Mouse (Mus musculus) 416B (cell line): ENCODE data around the gene Adcy4.

ENCODE experiments used
- DNase-seq: peaks from one replicate; pipeline ENCODE4 v3.0.0; 2011; ENCODE audit warnings: low read depth

The Adcy4 gene

DNA sequence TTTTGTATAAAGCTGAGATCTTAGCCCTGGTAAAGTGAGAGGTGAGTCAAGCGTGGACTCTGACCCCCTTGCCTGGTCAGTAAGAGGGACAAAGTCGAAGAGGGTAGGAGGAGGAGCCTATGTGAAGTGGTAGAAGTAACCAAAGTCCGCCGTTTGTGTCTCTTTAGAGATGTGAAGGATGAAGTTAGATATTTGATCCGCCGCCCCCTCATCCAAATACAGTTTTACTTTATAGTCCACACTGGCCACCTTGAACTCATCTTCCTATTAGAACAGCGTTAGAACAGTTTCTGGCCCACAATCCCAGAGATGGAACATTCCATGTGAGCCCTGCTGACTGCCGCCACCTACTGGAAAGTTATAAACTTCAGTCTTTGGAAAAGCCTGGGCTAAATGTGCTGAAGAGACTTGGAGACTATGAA lies 25.5 kb downstream of the Adcy4 start, which contains the start of gene Cideb:
Gene Cideb (minus strand): TSS at position 96 of the 422 bp plus-strand sequence.
- peak; percentile 79 for DNase-seq

DNA sequence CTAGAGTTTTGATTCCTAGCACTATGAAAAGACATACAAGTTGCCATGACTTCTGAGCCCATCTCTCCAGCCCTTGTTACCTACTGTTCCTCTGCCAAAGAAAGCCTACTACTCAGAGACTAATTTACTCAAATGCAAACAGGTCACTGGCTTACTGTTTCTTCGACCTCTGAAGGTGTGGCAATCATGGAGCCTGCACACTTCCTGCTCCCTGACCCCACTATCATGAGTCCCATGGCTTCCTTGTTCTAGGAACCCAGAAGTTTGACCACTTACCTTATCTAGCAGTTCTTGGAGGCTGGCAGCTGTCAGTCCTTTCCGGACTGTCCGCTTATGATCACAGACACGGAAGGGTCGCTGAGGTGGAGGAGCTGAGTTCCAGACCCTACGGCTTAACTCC lies 26.3 kb downstream of the Adcy4 start:
- DNase-seq = peak; percentile 62

DNA sequence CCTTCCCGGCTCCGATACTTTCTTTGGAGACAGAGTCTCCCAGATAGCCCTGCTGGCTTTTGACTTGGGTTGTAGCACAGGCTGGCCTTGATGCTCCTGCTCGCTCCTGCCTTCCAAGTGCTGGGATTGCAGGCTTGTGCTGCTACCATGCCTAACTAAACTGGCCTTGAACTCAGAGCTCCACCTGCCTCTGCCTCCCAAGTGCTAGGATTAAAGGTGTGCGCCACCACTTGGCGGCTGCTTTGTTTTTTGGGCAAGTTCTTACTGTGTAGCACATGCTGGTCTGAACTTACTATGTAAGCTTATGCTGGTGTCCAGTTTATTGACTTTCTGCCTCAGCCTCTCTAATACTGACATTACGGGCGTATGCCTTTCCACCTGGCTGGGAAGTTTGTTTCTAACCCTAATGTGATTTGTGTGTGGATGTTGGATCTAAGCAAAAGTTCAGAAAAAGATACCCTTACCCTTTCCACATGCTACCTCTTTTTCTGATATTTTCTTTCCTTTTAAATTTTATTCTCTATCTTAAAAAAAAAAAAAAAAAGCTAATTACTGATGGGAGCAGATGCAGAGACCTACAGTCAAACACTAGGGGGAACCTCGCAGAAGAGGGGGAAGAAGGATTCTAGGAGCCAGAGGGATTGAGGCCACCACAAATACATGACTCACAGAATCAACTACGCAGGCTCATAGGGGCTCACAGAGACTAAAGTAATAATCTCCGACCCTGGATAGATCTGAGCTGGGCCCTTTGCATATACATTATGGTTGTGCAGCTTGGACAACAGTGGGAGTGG lies 36.6 kb downstream of the Adcy4 start:
- peak; percentile 52 for DNase-seq

DNA sequence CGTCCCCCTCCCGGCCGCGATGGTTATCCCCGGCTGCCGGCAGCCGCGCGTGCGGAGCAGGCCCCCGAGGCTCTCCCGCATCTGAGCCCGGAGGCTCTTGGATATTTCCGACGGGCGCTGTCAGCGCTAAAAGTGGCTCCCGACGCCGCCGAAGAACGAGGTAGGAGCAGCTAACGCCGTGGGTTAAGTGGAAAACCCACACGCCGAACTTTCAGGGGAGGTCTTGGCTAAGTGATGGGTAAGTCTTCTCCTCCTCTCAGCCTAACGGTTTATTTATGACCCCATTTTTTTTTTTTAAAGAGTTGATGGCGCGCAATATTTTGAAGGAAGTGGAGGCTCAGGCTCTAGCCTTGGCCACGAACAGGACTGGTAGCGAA lies 38.0 kb downstream of the Adcy4 start:
- DNase-seq = no peak

DNA sequence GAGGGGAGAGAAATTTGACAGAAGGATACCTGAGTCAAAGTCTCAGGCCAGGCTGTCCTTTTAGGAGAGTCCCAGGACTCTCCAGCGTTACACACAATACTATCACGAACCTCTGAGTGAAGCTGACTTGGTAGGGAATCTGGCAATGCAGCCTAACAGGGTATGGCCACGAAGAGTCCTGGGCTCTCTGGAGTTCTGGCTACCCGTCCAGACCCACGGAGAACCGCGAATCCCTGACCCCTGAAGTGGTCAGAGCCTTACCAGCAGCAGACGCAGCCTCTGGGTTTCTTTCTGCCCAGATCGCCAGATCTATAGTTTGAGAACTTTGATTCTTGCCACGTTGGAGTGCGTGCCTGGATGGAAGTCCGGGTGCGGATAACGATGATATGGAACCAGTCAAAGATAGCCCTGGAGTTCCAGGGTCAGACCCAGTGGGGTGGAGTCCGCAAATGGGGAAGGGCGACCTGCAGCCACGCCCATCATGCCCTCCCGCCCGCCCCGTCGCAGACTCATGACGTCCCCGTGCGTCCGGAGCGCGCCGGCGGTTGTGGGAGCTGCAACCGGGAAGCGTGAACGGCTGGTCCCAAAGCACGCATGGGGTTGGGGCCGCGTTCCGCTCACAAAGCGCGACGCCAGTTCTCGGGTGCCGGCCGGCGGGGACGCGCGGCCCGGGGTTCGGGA lies 38.6 kb downstream of the Adcy4 start, which contains the start of the genes Dhrs1 and Nop9:
Gene Dhrs1 (minus strand): TSS at position 511 of the 681 bp plus-strand sequence.
Gene Nop9 (plus strand): TSS at position 514 of the 681 bp plus-strand sequence.
- peak; percentile 87 for DNase-seq

DNA sequence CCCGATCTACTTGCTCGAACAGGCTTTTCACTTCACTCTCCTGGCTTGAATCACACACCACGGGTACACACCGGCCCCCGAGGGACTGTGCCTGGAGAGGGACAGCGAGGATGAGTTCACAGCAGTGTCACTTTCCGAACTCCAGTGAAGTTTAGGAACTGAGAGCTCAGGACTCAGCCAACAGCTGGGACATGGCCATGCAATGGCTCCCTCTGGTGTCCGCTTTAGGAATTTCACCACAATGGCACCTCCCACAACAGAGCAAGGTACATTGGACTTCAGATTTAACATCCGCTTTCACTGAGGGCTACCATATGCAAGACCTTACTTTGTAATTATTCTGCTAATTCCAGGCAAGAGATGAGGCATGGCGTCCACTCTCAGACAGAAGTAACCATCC lies 40.2 kb downstream of the Adcy4 start:
- peak; percentile 79 for DNase-seq

DNA sequence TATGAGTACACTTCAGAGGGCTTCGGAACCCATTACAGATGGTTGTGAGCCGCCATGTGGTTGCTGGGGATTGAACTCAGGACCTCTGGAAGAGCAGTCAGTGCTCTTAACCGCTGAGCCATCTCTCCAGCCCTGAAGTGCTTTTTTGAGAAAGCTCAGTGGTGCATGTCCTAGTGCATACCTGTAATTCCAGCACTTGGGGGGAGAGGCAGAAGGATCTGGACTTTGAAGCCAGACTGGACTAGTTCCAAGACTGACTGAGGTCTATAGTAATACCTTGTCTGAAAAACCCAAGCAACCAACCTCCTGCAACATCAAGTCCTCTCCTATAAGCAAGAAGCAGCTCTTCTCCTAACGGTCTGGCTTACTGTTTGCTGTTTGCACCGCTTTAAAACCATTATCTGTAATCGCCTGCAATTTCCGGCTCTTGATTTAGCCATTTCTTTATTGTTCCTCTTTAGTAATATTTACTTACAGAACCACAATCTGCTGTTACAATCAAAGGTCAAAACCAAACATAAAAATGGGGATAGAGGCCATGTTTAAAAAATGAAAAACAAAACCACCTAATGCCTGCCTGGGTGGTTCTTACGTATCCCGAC lies 46.7 kb downstream of the Adcy4 start:
- DNase-seq = peak; percentile 86

DNA sequence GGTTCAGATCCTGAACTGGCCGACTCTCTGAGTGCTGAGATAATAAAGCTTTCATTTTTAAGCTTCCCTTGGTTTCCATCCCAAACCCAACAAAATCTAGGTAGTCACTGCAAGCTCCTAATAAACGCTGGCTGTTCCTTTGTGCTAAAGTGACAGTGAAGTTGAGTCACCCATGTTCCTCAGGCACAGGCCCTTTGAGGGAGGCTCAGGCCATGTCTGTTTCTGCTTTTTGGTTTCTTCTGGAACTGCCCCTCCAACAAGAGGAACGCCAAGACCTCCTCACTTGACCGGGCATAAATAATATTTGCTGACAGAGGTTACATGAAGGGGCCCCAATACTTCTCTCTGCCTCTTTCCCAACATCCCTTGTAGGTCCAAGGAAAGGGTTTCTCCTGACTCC lies 48.1 kb downstream of the Adcy4 start:
- DNase-seq = no peak

DNA sequence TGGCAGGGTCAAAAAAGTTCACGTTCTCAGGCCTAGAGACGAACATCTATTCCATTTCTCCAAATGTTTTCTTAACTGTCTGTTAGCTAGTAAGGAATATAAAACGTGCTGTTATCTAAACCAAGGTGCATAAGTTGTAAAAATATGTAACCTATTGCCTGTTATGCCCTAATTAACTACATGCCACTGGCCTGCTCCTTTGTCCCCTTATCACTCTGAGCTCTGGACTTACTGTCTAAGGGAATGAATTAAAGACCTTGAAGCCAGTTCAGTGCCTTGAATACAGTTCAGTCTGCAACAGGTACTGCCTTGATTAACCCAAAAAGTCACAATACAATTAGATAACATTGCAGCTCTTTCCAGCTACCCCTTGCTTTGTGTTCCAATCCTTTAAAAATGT lies 48.6 kb downstream of the Adcy4 start:
- DNase-seq = no peak

DNA sequence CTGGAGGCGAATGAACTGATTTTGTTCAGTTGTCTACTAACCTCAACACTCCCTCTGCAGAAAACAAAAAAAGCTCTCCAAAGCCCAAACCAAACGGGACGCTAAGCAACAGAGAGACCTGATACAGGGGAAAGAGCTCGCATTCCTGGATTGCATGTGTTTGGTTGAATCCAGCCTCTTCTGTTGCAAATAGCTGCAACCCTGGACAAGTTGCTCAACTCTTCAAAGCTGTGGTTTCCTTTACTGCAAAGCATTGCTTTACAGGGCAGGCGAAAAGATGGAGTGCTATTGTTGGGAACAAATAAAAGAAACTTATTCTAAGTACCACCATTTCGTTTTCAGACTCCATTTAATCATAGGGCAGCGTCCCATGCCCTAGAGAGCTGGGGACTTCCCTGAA lies 49.0 kb downstream of the Adcy4 start:
- no peak for DNase-seq

DNA sequence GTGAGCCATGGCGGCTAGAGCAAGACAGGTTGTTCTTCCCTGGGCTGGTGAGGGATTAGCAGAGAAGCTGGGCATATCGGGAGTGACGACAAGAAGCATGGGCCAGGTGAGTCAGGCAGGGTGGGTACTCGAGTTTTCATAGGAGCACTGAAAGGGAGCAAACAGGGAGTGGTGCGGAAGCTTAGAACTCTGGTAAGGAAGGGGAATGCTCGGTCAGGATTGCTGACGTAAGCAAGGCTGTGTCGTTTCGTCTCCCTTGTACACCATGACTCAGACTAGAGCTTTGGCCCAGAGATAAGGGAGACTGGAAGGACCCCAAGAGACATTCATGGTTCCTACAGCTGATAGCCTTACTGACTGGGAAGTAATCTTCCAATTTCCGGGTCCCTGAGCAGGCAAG lies 50.0 kb downstream of the Adcy4 start:
- no peak for DNase-seq

DNA sequence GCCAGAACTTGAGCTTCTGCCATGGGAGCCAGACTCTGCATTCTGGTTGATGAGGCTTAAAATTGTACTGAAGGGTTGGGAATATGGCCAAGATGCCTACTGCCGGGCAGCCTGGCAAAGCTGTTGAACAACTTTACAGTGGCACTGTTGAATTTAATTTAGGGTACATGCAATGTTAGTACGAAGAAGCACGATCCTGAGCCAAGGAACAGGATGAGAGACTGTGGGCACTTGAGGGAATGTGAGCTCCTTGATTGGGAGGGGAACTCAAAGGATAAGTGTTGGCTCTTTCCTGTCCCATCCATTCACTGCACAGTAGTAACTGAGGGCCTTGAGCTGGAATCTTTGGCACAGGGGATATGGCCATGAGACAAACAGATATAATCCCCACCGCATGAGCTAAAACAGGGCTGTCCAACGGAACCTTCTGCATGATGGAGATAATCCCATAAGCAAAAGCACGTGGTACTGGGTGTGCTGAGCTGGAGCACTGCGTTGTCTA lies 53.3 kb downstream of the Adcy4 start:
- DNase-seq = no peak

DNA sequence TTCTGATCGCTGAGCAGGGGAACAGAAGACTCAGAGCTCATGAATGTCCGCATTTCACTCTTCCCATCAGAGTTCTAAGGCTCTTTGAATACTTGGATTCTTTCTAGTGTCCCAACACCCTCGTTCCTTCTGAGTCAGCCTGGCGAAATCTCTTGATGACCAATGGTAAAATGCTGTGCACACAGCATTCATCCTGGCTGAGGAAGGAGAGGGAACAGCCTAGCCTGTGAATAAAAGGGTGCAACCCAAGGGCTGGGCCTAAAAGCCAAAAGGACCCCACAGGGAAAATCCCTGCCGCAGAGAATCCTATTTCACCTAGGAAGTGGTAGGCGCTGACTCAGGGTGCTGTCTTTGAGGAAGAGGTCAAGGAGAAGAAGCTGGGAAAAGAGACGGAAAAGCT lies 53.8 kb downstream of the Adcy4 start:
- DNase-seq = no peak

DNA sequence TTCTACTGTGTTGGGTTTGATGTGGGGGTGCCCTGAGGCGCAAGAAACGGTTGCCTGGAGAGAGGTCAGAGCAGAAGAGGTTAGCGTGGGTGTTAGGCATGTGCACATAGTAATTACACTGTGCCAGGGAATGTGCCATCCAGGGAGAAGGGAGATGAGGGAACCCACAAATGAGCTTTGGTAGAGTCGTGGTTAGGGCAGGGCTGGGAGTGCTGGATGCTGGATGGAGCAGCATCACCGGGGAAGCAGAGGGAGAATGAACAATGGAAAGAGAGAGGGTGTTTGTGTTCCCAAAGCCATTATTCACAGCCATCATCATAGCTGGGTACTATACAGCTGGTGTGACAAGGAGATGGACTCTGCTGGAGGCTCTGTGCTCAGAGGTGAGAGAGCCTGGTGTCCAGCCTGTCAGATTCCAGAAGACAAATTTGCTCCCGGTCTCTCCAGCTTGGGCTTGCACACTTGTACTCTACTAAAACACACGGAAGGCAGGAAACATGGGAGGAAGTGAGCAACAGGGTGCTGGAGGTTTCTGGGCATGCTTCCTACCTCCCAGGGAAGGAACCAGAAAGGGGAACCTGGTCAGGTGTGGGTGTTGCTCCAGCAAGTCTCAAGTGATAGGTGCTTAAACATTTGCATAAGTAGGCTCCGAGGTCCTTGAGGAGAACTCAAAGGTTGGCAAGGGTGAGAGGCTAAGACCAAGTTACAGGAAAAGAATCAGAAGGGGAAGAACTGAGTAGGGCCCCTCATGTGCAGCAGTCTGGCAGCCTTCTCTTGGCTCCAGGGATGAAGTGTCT lies 55.8 kb downstream of the Adcy4 start:
- no peak for DNase-seq

DNA sequence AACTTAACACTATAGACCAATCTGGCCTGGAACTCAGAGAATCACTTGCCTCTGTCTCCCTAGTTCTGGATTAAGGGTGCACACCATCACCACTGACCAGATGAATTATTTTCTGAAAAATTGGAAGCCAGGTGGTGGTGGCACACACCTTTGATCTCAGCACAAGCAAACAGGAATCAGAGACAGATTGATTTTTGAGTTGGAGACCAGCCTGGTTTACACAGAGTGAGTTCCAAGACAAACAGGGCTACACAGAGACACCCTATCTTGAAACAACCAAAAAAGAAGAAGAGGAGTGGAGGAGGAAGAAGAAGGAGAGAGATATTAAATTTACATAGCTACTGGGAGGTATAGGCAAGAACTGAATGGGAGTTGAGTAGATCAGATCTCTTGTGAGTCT lies 57.6 kb downstream of the Adcy4 start:
- DNase-seq = no peak

DNA sequence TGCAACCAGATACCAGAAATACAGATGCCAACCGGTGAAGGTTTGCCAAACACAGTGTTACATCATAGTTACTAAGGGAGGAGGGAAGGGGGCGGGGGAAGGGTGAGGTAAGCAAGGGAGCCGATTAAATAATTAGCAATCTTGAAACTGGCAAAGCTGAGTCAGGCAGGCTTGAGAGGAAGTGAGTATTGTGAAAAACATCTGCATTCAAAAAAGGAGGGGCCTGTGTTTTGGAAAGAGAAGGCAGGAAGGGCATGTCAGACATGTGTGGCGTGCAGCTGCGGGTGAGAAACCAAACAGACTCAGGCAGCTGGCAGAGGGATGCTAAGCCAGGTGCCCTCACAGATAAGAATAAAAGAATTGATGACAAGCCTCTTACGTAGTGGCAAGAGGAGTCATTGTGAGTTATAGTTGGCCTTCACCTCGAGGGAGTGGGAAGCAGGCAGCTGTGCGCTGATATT lies 59.5 kb downstream of the Adcy4 start:
- peak; percentile 97 for DNase-seq

DNA sequence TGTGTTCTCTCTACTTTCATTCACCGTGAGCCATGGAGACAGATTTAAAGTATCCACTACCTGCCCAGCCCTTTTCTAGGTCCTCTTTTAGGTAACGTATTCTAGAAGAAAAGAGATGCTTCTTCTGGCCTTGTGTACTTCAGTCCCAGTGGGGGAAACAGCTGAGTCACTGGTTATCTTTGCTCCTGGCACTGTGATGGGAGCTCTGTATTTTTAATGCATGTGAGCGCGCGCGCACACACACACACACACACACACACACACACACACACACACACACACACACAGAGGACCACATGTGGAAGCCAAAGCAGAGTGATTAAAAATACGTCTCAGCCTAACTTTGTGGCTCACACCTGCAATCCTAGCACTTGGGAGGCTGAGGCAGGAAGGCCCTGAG lies 60.5 kb downstream of the Adcy4 start:
- peak; percentile 51 for DNase-seq

DNA sequence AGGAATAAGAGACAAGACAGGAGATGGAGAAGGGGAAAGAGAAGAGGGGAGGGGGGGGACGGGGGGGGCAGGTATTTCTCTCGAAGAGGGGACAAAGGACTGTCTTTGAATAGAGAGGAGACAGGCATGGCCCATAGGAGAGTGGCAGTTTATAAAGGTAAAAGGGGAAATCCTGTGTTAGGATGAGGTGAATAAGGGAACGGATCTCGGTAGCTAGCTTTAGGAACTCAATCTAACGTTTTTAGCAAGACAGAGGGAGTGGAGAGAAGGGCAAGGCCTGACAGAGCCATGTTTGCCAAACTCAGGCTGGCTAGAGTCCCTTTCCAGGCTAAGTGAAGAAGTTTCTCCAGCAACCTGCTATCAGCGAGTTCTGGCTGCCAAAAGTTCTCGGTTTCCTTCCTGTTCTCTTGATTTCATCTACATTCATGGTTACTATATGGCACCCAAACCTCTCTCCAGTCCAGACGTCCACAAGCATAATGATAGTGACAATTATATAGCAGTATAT lies 61.4 kb downstream of the Adcy4 start:
- peak; percentile 56 for DNase-seq

DNA sequence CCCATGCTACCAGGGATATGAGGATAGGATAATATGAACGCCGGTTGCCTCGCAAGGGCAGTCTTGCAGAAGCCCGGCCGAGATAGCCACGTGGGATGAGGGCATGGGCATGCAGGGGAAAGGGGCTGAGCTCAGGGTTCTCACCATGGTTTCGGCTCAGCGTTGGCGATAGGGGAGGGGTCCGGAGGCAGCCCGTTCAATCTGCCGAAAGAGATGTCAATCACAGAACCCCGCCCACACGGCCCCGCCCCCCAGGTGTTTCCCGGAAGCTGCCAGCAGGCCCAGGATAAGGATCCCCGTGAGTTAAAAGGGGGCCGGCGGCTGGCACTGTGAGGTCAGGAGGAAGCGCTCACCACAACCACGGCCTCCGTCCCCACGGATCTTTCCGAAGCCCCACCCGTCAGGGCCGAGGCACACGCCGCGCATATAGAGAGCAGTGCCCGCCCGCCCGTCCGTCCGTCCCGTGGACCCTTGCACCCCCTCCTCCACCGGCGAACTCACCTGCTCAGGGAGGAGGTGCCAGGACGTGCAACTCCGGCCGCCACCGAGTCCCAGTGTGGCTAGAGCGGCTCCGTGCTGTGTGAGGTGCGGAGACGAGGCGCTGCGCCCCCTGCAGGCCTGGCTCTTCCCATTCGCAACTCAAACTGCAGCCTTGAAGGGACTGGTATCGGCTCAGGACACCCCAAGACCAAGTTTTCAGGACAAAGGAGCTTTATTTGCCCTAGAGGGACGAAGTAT lies 62.0 kb downstream of the Adcy4 start, which contains the start of gene Rabggta:
Gene Rabggta (minus strand): TSS at position 564 of the 738 bp plus-strand sequence.
- DNase-seq = peak; percentile 94

DNA sequence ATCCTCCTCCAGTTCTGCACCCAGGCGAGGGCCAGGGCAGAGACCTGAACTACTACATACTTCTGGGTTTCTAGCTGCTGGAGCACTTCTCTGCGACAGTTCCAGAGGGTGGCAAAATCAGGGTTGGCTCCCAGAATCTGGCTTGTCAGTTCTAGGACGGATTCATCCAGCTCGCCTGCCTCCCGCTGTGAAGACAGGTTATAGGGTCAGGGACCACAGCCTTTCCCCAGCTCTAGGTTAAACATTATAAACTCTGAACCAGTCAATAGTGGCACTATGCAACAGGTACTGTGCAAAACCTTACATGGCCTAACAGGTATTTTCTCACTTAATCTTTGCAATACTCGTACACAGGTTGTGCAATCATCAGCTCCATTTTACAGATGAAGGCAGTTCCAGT lies 62.8 kb downstream of the Adcy4 start:
- no peak for DNase-seq

DNA sequence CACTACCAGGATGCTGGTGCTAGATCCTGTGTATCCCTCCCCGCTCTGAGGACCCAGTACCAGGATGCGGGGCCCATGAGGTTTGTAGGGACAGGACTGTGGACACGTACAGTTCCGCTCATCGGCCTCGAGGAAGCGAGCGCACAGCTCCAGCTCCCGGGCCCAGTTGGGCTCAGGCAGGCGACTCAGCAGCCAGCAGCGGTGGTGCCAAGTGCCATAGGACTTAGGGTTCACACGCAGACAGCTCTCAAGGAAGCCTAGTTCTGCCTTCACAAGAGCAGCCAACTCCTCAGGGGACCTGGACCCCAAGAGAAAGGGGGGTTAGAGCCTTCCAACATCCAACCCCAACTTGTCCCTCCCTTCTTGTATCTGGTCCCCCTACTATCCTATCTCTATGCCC lies 63.2 kb downstream of the Adcy4 start:
- DNase-seq = no peak
